Mouse (Mus musculus): ENCODE data around the gene Dvl3.

GRCm38 (mm10) chr16:20557381-20557780 is 40.6 kb downstream of the Dvl3 start:
- TF ChIP-seq POLR2A (IDR thresholded peaks at IDR 0.05; ENCODE audit: borderline replicate concordance, insufficient read depth, low read length) (no peak), CTCF (IDR thresholded peaks at IDR 0.05; ENCODE audit: borderline replicate concordance, insufficient read depth, low read depth, low read length) (no peak)
